Mouse (Mus musculus) gastrocnemius, adult 8-10 months (tissue): ENCODE results near the gene Gm21258. TPM values are rescaled to one million over a fixed set of nuclear protein-coding genes. Genes with fewer than 3 reads are reported as not detected.
"Not testable (repeated sequence)": the region's sequence is repeated elsewhere in the genome, so short reads cannot be mapped to it uniquely, and the experiment has no call there.

Source experiments
- DNase-seq, 2 experiments: peaks; one replicate each; pipeline ENCODE4 v3.0.0; 2022; ENCODE audit warnings: low spot score in 2 of 2
- total RNA-seq, 4 experiments: library from RNA; stranded (reverse); gene quantifications; 2 replicates each; pipeline ENCODE4 v1.2.4; 2022

Gene Gm21258
- total RNA-seq, result not detected

- DNase-seq, result not testable (repeated sequence)
Measured at GRCm38 (mm10) chrY:52779740-52780139, at the start of gene Gm21258. TSS of gene Gm21258 (plus strand) at chrY:52780040.
